Mouse (Mus musculus): Measurements from ENCODE around the gene Gm49345.
A peak's percentile ranks its signal among the peaks of the same experiment; 100 is the strongest.

- TF ChIP-seq POLR2A (IDR thresholded peaks at IDR 0.05; ENCODE audit: insufficient read depth, low read length), result peak; percentile 1
- no peak for TF ChIP-seq CTCF (IDR thresholded peaks at IDR 0.05; ENCODE audit: low read depth, low read length)
These were observed 28.3 kb downstream of the Gm49345 start, which contains the start of gene Zfp729b for GRCm38 (mm10) chr13:67609066-67609876.
